Mouse (Mus musculus) CH12.LX (cell line): ENCODE measurements at regions not wholly inside any gene's neighbourhood (a gene's known extent, or its start where the extent isn't known, plus 50 kb on each side); places are given as distances from the start of the nearest gene placed in this dataset.
A peak's percentile ranks its signal among the peaks of the same experiment; 100 is the strongest.

ENCODE experiments used
- DNase-seq: peaks from one replicate; pipeline ENCODE4 v3.0.0-alpha.2; 2013; ENCODE audit errors: extremely low read depth
- H3K27ac ChIP-seq: 2 replicates; pipeline ENCODE4 v1.5.1; 2012; ENCODE audit warnings: low read depth, mild to moderate bottlenecking, control low read depth, moderate library complexity; ENCODE audit not compliant: insufficient read depth
- H3K27me3 ChIP-seq: replicated peaks from 2 replicates; pipeline ENCODE3; 2012; ENCODE audit warnings: inconsistent platforms
- H3K36me3 ChIP-seq, 2 experiments: replicated peaks in 1 of 2; 2 replicates each; pipeline versions ENCODE3 to v1.6.1; 2012; ENCODE audit warnings: inconsistent platforms in 1 of 2, low read length in 1 of 2, mild to moderate bottlenecking in 1 of 2, mixed read lengths in 1 of 2, moderate library complexity in 1 of 2; ENCODE audit not compliant: control insufficient read depth in 1 of 2, insufficient read depth in 1 of 2
- H3K4me1 ChIP-seq, 2 experiments: 2 replicates each; pipeline ENCODE4 v1.6.1; 2012; ENCODE audit warnings: inconsistent platforms in 1 of 2, moderate library complexity in 1 of 2; ENCODE audit not compliant: insufficient read depth in 2 of 2, control insufficient read depth in 1 of 2
- H3K4me2 ChIP-seq: 2 replicates; pipeline ENCODE4 v1.6.1; 2012; ENCODE audit warnings: low read depth, mild to moderate bottlenecking, control low read depth; ENCODE audit not compliant: poor library complexity, insufficient read depth, severe bottlenecking
- H3K4me3 ChIP-seq, 3 experiments: fragments of 150-350 bp in 1 of 3; sonication (generic) in 1 of 3; replicated peaks in 1 of 3; 2 replicates each; pipeline versions ENCODE3 to v1.5.1; 2011 to 2012; ENCODE audit warnings: low read depth in 2 of 3, low read length in 2 of 3, mild to moderate bottlenecking in 2 of 3, moderate library complexity in 2 of 3, control low read depth in 1 of 3, improper control_type of control experiment in 1 of 3, inconsistent platforms in 1 of 3, mixed read lengths in 1 of 3; ENCODE audit not compliant: poor library complexity in 1 of 3
- H3K79me2 ChIP-seq: replicated peaks from 2 replicates; pipeline ENCODE4 v1.6.1; 2012; ENCODE audit warnings: mild to moderate bottlenecking, moderate library complexity; ENCODE audit not compliant: control insufficient read depth, poor library complexity, insufficient read depth, severe bottlenecking; ENCODE audit errors: extremely low read depth
- H3K9ac ChIP-seq: 2 replicates; pipeline ENCODE4 v1.6.1; 2012; ENCODE audit warnings: low read depth, mild to moderate bottlenecking, control low read depth, moderate library complexity; ENCODE audit not compliant: insufficient read depth
- H3K9me3 ChIP-seq: replicated peaks from 2 replicates; pipeline ENCODE3; 2012; ENCODE audit warnings: low read length, inconsistent platforms, mixed read lengths
- BHLHE40 ChIP-seq: IDR thresholded peaks from 2 replicates; pipeline ENCODE4 v1.6.1; 2011; ENCODE audit warnings: mild to moderate bottlenecking, low read depth, low read length, improper control_type of control experiment
- CTCF ChIP-seq, 2 experiments: IDR thresholded peaks in 1 of 2; conservative IDR thresholded peaks in 1 of 2; 2 replicates each; pipeline ENCODE4 v1.5.1; 2011 to 2012; ENCODE audit warnings: low read depth in 2 of 2, low read length in 2 of 2, improper control_type of control experiment in 1 of 2, inconsistent platforms in 1 of 2, mild to moderate bottlenecking in 1 of 2, moderate library complexity in 1 of 2
- E2F4 ChIP-seq: IDR thresholded peaks from 2 replicates; pipeline ENCODE4 v1.6.1; 2011; ENCODE audit warnings: low read depth, low read length, improper control_type of control experiment; ENCODE audit not compliant: insufficient replicate concordance
- ELF1 ChIP-seq: IDR thresholded peaks from 2 replicates; pipeline ENCODE4 v1.6.1; 2014; ENCODE audit warnings: low read depth, mild to moderate bottlenecking, inconsistent platforms, low read length, improper control_type of control experiment
- EP300 ChIP-seq: IDR thresholded peaks from 2 replicates; pipeline ENCODE4 v1.6.1; 2011; ENCODE audit warnings: low read length, improper control_type of control experiment
- ETS1 ChIP-seq: conservative IDR thresholded peaks from 2 replicates; pipeline ENCODE4 v1.6.1; 2012; ENCODE audit warnings: low read depth, mild to moderate bottlenecking, inconsistent platforms, low read length, improper control_type of control experiment, moderate library complexity
- GABPA ChIP-seq: IDR thresholded peaks from 2 replicates; pipeline ENCODE4 v1.6.1; 2012; ENCODE audit warnings: low read depth, low read length, improper control_type of control experiment, inconsistent platforms; ENCODE audit not compliant: insufficient replicate concordance
- HCFC1 ChIP-seq: IDR thresholded peaks from 2 replicates; pipeline ENCODE4 v1.6.1; 2012; ENCODE audit warnings: low read depth, mild to moderate bottlenecking, inconsistent platforms, low read length, improper control_type of control experiment
- IRF4 ChIP-seq: IDR thresholded peaks from 2 replicates; pipeline ENCODE4 v1.6.1; 2014; ENCODE audit warnings: low read depth, mild to moderate bottlenecking, inconsistent platforms, low read length, improper control_type of control experiment
- JUN ChIP-seq: IDR thresholded peaks from 2 replicates; pipeline ENCODE4 v1.6.1; 2011; ENCODE audit warnings: low read depth, mild to moderate bottlenecking, low read length, improper control_type of control experiment, moderate library complexity; ENCODE audit not compliant: insufficient read depth
- JUND ChIP-seq: conservative IDR thresholded peaks from 2 replicates; pipeline ENCODE4 v1.6.1; 2011; ENCODE audit warnings: low read depth, low read length, improper control_type of control experiment
- KAT2A ChIP-seq: IDR thresholded peaks from 2 replicates; pipeline ENCODE4 v1.6.1; 2012; ENCODE audit warnings: low read length, improper control_type of control experiment, inconsistent platforms; ENCODE audit not compliant: insufficient replicate concordance
- MAX ChIP-seq: IDR thresholded peaks from 2 replicates; pipeline ENCODE4 v1.6.1; 2011; ENCODE audit warnings: low read length, improper control_type of control experiment
- MEF2A ChIP-seq: IDR thresholded peaks from 2 replicates; pipeline ENCODE4 v1.6.1; 2014; ENCODE audit warnings: low read depth, mild to moderate bottlenecking, inconsistent platforms, low read length, improper control_type of control experiment, borderline replicate concordance
- MXI1 ChIP-seq: IDR thresholded peaks from 2 replicates; pipeline ENCODE4 v1.6.1; 2011; ENCODE audit warnings: mild to moderate bottlenecking, low read depth, low read length, improper control_type of control experiment
- MYC ChIP-seq: IDR thresholded peaks from 2 replicates; pipeline ENCODE4 v1.6.1; 2011; ENCODE audit warnings: low read depth, mild to moderate bottlenecking, improper control_type of control experiment, low read length
- NELFE ChIP-seq: IDR thresholded peaks from 2 replicates; pipeline ENCODE4 v1.6.1; 2011; ENCODE audit warnings: low read depth, low read length, improper control_type of control experiment
- NRF1 ChIP-seq: IDR thresholded peaks from 2 replicates; pipeline ENCODE4 v1.6.1; 2014; ENCODE audit warnings: low read depth, mild to moderate bottlenecking, inconsistent platforms, low read length, improper control_type of control experiment, moderate library complexity
- PAX5 ChIP-seq: IDR thresholded peaks from 2 replicates; pipeline ENCODE4 v1.6.1; 2012; ENCODE audit warnings: low read length, inconsistent platforms, mixed read lengths
- POLR2A ChIP-seq: IDR thresholded peaks from 2 replicates; pipeline ENCODE4 v1.6.1; 2011; ENCODE audit warnings: low read depth, mild to moderate bottlenecking, improper control_type of control experiment, low read length
- POLR2AphosphoS2 ChIP-seq: IDR thresholded peaks from 2 replicates; pipeline ENCODE4 v1.6.1; 2011; ENCODE audit warnings: low read depth, low read length, improper control_type of control experiment
- RAD21 ChIP-seq: IDR thresholded peaks from 2 replicates; pipeline ENCODE4 v1.6.1; 2011; ENCODE audit warnings: low read depth, mild to moderate bottlenecking, low read length, improper control_type of control experiment, moderate library complexity
- RCOR1 ChIP-seq: conservative IDR thresholded peaks from 2 replicates; pipeline ENCODE4 v1.6.1; 2012; ENCODE audit warnings: low read depth, mild to moderate bottlenecking, inconsistent platforms, low read length, improper control_type of control experiment
- SIN3A ChIP-seq: IDR thresholded peaks from 2 replicates; pipeline ENCODE4 v1.6.1; 2012; ENCODE audit warnings: low read length, improper control_type of control experiment, inconsistent platforms
- SMC3 ChIP-seq: IDR thresholded peaks from 2 replicates; pipeline ENCODE4 v1.6.1; 2011; ENCODE audit warnings: low read depth, low read length, improper control_type of control experiment
- TCF12 ChIP-seq: IDR thresholded peaks from 2 replicates; pipeline ENCODE4 v1.6.1; 2014; ENCODE audit warnings: low read depth, mild to moderate bottlenecking, inconsistent platforms, low read length, improper control_type of control experiment
- UBTF ChIP-seq: IDR thresholded peaks from 2 replicates; pipeline ENCODE4 v1.6.1; 2012; ENCODE audit warnings: low read depth, mild to moderate bottlenecking, inconsistent platforms, low read length, improper control_type of control experiment, moderate library complexity
- USF2 ChIP-seq: conservative IDR thresholded peaks from 2 replicates; pipeline ENCODE4 v1.6.1; 2011; ENCODE audit warnings: low read depth, low read length, improper control_type of control experiment
- ZKSCAN1 ChIP-seq: IDR thresholded peaks from 2 replicates; pipeline ENCODE4 v1.6.1; 2012; ENCODE audit warnings: low read depth, inconsistent platforms, low read length, improper control_type of control experiment, borderline replicate concordance
- ZMIZ1 ChIP-seq: IDR thresholded peaks from 2 replicates; pipeline ENCODE4 v1.6.1; 2012; ENCODE audit warnings: low read depth, mild to moderate bottlenecking, inconsistent platforms, low read length, improper control_type of control experiment
- ZNF384 ChIP-seq: IDR thresholded peaks from 2 replicates; pipeline ENCODE4 v1.6.1; 2012; ENCODE audit warnings: low read depth, low read length, improper control_type of control experiment, inconsistent platforms
- dilution Hi-C: fragments of 300-500 bp; cut with MboI; formaldehyde crosslinking; loops from 2 replicates; pipeline ENCODE4 v1.14.3; 2020; ENCODE audit warnings: low sequenced_read_pairs; ENCODE audit not compliant: extremely low pct_unique_long_range_greater_than_20kb, extremely low pct_ligation_motif_present
- in situ Hi-C: fragments of 300-500 bp; cut with MboI; formaldehyde crosslinking; loops from 3 replicates; pipeline ENCODE4 v1.14.3; 2019; ENCODE audit warnings: low sequenced_read_pairs, low pct_ligation_motif_present, low pct_unique_long_range_greater_than_20kb, mixed read lengths

DNA sequence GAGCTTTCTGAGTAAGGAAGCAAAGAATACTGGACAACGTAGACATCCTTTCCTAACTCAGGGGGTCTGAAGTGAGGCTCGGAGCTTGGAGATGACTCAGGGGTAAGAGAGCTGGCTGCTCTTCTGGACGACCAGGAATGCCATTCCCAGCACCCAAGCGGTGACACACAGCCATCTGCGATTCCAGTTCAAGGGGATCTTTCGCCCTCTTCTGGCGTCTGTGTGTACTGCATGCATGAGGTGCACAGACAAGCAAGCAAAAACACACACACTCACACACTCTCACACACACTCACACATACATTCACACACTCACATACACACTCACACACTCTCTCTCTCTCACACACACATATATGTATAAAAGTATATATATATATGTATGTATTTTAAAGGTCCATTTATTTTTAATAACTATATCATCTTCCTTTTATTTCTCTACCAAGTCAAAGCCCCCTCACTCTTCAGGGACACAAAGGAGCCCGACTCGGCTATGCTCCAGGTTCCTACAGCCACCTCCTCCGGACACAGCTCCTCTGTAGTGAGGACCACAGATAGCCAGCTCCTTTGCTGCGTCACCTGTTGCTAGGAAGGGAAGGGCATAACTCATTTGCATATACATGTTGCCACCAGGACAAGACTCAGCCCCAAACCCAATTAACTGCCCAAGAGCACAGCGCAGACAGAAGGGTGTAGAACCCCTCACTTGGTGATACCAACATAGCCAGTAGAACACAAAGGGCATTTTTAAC is 91.9 kb upstream of the Smad3 start:
- H3K27ac ChIP-seq = no peak overlapping the region
- TF ChIP-seq CTCF (conservative IDR thresholded peaks at IDR 0.05 in 1 of 2, IDR thresholded peaks at IDR 0.05 in 1 of 2; ENCODE audit: low read depth in 2 of 2, low read length in 2 of 2) (peak; percentile 41; a peak in 3 of 4 replicates), MAX (no peak), ZKSCAN1 (no peak), IRF4 (no peak), MEF2A (no peak), RCOR1 (no peak), RAD21 (peak; percentile 5), E2F4 (no peak)
- H3K27me3 ChIP-seq = no peaks in the 10 kb centered on the region
- H3K79me2 ChIP-seq = no peaks in the 10 kb centered on the region
- DNase-seq = no peak
- peaks cover 3% of the 10 kb centered on the region for H3K9me3 ChIP-seq
- dilution Hi-C loops = no loop called here
- H3K9ac ChIP-seq = no peak overlapping the region
- no peak overlapping the region for H3K4me3 ChIP-seq
- H3K36me3 ChIP-seq = no peaks in the 10 kb centered on the region
- in situ Hi-C loops = loop anchor here (10.0 kb wide), 1 partner anchor 715 kb away; no protein-coding TSS in a partner anchor
- no peak overlapping the region for H3K4me2 ChIP-seq
- peaks cover 0 to 6% of the 10 kb centered on the region in 2 experiments; a peak in 2 of 4 replicates for H3K4me1 ChIP-seq

DNA sequence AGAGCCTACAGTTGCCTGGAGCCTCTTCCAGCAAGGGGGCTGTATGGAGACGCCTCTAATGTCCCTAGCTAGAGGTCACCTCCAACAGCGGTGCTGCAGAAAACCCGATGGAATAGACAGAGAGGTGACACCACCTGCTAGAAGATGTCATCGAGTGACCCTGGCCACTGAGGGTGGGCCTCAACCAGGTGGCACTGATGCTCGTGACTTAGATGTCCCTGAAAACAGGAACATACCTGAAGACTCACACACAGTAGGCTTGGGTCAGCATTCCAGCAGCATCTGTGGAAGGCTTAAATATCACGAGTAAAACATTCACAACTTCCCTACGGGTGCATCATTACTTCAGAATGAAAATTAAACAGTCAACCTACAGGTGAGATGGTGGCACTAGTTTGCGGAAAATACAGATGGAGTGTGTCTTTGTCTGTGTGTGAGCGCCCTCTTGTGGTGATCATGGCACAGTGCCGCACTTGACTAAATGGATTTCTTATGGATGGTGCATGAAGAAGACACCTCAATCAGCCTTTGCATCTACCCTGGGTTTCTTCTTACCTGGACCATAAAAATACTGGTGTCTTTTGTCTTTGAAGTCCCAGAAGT is 86.2 kb upstream of the Smad3 start:
- Histone ChIP-seq H3K4me3 (no peak overlapping the region), H3K36me3 (no peaks in the 10 kb centered on the region), H3K27ac (no peak overlapping the region), H3K79me2 (no peaks in the 10 kb centered on the region), H3K4me2 (no peak overlapping the region), H3K9ac (no peak overlapping the region), H3K4me1 (peaks cover 3% of the 10 kb centered on the region in 2 experiments; a peak in 2 of 4 replicates), H3K9me3 (peaks cover 4% of the 10 kb centered on the region), H3K27me3 (peaks cover 28% of the 10 kb centered on the region)
- in situ Hi-C loops (loop anchor here (5.0 to 10.0 kb wide), 3 partner anchors 192 to 709 kb away; no protein-coding TSS in a partner anchor), dilution Hi-C loops (no loop called here)
- peak; percentile 80 for DNase-seq
- TF ChIP-seq SMC3 (peak; percentile 95), JUN (no peak), ETS1 (no peak), GABPA (no peak), MXI1 (no peak), ZMIZ1 (no peak), EP300 (no peak), USF2 (no peak), UBTF (no peak), TCF12 (no peak), ZKSCAN1 (no peak), RCOR1 (no peak), KAT2A (no peak), POLR2AphosphoS2 (no peak), HCFC1 (no peak), JUND (0 out of 2 replicates have a peak, but pooled peaks have one; percentile 30), MEF2A (no peak), PAX5 (no peak), NELFE (peak; percentile 62; the same call in 1 of the 2 replicates), SIN3A (no peak), CTCF (conservative IDR thresholded peaks at IDR 0.05 in 1 of 2, IDR thresholded peaks at IDR 0.05 in 1 of 2; ENCODE audit: low read depth in 2 of 2, low read length in 2 of 2) (peak; percentile 95 to 97), POLR2A (no peak), MYC (no peak), BHLHE40 (0 out of 2 replicates have a peak, but pooled peaks have one; percentile 20), NRF1 (no peak), ZNF384 (no peak), ELF1 (no peak)
